Mouse (Mus musculus): ENCODE results near the gene Mau2. TPM values are rescaled to one million over a fixed set of nuclear protein-coding genes. Genes with fewer than 3 reads are reported as not detected.
A peak's percentile ranks its signal among the peaks of the same experiment; 100 is the strongest.

The Mau2 gene
- polyA plus RNA-seq, 1 experiment from 2014 or later: 76.3 TPM

- H3K9ac ChIP-seq (replicated peaks; ENCODE audit: low read length): peak overlapping the region; percentile 60
- DNase-seq (peak; percentile 64), ATAC-seq (ENCODE audit: low FRiP score, low TSS enrichment) (peak; percentile 62)
- no peaks in the 10 kb centered on the region for H3K36me3 ChIP-seq (ENCODE audit: control insufficient read depth, insufficient read depth, low read length)
- WGBS: under 1% methylated on average over 60 of the region's 68 CpGs
- no peaks in the 10 kb centered on the region for H3K27me3 ChIP-seq (ENCODE audit: control insufficient read depth, insufficient read depth, low read length)
- H3K4me2 ChIP-seq (ENCODE audit: low read length): peak overlapping the region; percentile 76
- no peaks in the 10 kb centered on the region for H3K9me3 ChIP-seq (ENCODE audit: control insufficient read depth, low read length)
- peak overlapping the region; percentile 70 for H3K27ac ChIP-seq (replicated peaks; ENCODE audit: low read depth, low read length)
- peak overlapping the region; percentile 74 for H3K4me3 ChIP-seq (replicated peaks; ENCODE audit: low read depth, low read length)
- H3K4me1 ChIP-seq (ENCODE audit: control insufficient read depth, insufficient read depth, low read length): peaks cover 23% of the 10 kb centered on the region
These were observed 68.9 kb downstream of the Mau2 start for GRCm38 (mm10) chr8:69973442-69974161.

DNA sequence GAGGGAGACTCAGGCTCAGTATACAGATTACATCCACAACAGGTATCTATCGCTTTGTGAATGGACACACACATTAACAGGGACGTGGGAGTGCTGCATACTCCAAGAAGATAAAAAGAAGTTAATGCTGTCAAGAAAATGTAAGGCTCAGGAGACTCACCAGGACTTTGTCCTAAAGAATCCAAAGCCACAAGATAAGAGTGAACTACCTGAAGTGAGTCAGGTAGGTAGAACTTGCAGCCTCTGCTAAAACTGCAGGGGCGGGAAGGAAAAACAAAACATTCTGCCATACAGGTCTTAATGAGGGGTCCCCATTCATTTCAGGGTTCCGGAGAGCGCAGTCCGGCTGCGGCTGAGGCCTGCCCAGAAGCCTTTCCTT, 69.5 kb downstream of the Mau2 start:
- no peak for ATAC-seq (ENCODE audit: low FRiP score, low TSS enrichment)
- no peak for DNase-seq
- Histone ChIP-seq H3K9me3 (ENCODE audit: control insufficient read depth, low read length) (no peaks in the 10 kb centered on the region), H3K27me3 (ENCODE audit: control insufficient read depth, insufficient read depth, low read length) (no peaks in the 10 kb centered on the region), H3K4me2 (ENCODE audit: low read length) (peak overlapping the region; percentile 76), H3K36me3 (ENCODE audit: control insufficient read depth, insufficient read depth, low read length) (no peaks in the 10 kb centered on the region), H3K4me3 (replicated peaks; ENCODE audit: low read depth, low read length) (peak overlapping the region; percentile 74), H3K9ac (replicated peaks; ENCODE audit: low read length) (peak overlapping the region; percentile 60; the same call in 1 of the 2 replicates), H3K4me1 (ENCODE audit: control insufficient read depth, insufficient read depth, low read length) (peaks cover 23% of the 10 kb centered on the region), H3K27ac (replicated peaks; ENCODE audit: low read depth, low read length) (peak overlapping the region; percentile 70; the same call in 1 of the 2 replicates)
- 10% methylated on average over 7 of the region's 7 CpGs for WGBS

GRCm38 (mm10) chr8:69970880-69971279, 71.7 kb downstream of the Mau2 start:
- WGBS: 93% methylated on average over 2 of the region's 2 CpGs
- H3K4me3 ChIP-seq (replicated peaks; ENCODE audit: low read depth, low read length): no peak overlapping the region
- H3K27me3 ChIP-seq (ENCODE audit: control insufficient read depth, insufficient read depth, low read length): no peaks in the 10 kb centered on the region

GRCm38 (mm10) chr8:69967291-69967933, 75.1 kb downstream of the Mau2 start:
- 83% methylated on average over 4 of the region's 4 CpGs for WGBS
- peaks cover 18% of the 10 kb centered on the region for H3K4me1 ChIP-seq (ENCODE audit: control insufficient read depth, insufficient read depth, low read length)

More at GRCm38 (mm10) chr8:69970880-69971279, 71.7 kb downstream of the Mau2 start:
- no peak for ATAC-seq (ENCODE audit: low FRiP score, low TSS enrichment)
- H3K36me3 ChIP-seq (ENCODE audit: control insufficient read depth, insufficient read depth, low read length): no peaks in the 10 kb centered on the region
- H3K4me2 ChIP-seq (ENCODE audit: low read length): no peak overlapping the region
- H3K9me3 ChIP-seq (ENCODE audit: control insufficient read depth, low read length): no peaks in the 10 kb centered on the region
- no peak for DNase-seq
- no peak overlapping the region for H3K27ac ChIP-seq (replicated peaks; ENCODE audit: low read depth, low read length)
- no peak overlapping the region for H3K9ac ChIP-seq (replicated peaks; ENCODE audit: low read length)
- H3K4me1 ChIP-seq (ENCODE audit: control insufficient read depth, insufficient read depth, low read length): peaks cover 23% of the 10 kb centered on the region

More at GRCm38 (mm10) chr8:69967291-69967933, 75.1 kb downstream of the Mau2 start:
- Histone ChIP-seq H3K4me2 (ENCODE audit: low read length) (no peak overlapping the region), H3K9ac (replicated peaks; ENCODE audit: low read length) (no peak overlapping the region), H3K4me3 (replicated peaks; ENCODE audit: low read depth, low read length) (no peak overlapping the region), H3K27ac (replicated peaks; ENCODE audit: low read depth, low read length) (no peak overlapping the region), H3K9me3 (ENCODE audit: control insufficient read depth, low read length) (no peaks in the 10 kb centered on the region), H3K27me3 (ENCODE audit: control insufficient read depth, insufficient read depth, low read length) (no peaks in the 10 kb centered on the region), H3K36me3 (ENCODE audit: control insufficient read depth, insufficient read depth, low read length) (no peaks in the 10 kb centered on the region)
- ATAC-seq (ENCODE audit: low FRiP score, low TSS enrichment): no peak
- no peak for DNase-seq

Other genes starting within 250 kb of the Mau2 start
- gene Gmip, start 234.1 kb downstream of the Mau2 start, polyA plus RNA-seq (2014; fragmentation: Nextera tagmentation; extraction: Ambion mirVana): 26.0 and 33.2 TPM in 2 replicates
- gene Lpar2, start 220.3 kb downstream of the Mau2 start, polyA plus RNA-seq (2014; fragmentation: Nextera tagmentation; extraction: Ambion mirVana): 1.2 TPM in 2 replicates
- 62.3 and 78.2 TPM in 2 replicates for gene Pbx4, start 210.2 kb downstream of the Mau2 start, polyA plus RNA-seq (2014; fragmentation: Nextera tagmentation; extraction: Ambion mirVana)
- gene Cilp2, start 155.0 kb downstream of the Mau2 start, polyA plus RNA-seq (2014; fragmentation: Nextera tagmentation; extraction: Ambion mirVana): 3.1 and 4.6 TPM in 2 replicates
- 5.1 TPM in 2 replicates for gene Tssk6, start 140.6 kb downstream of the Mau2 start, polyA plus RNA-seq (2014; fragmentation: Nextera tagmentation; extraction: Ambion mirVana)
- gene Ndufa13, start 140.2 kb downstream of the Mau2 start, polyA plus RNA-seq (2014; fragmentation: Nextera tagmentation; extraction: Ambion mirVana): 170 and 211 TPM in 2 replicates
- gene Yjefn3, start 140.0 kb downstream of the Mau2 start, polyA plus RNA-seq (2014; fragmentation: Nextera tagmentation; extraction: Ambion mirVana): 8.4 and 11.9 TPM in 2 replicates
- 22.6 and 28.1 TPM in 2 replicates for gene Gatad2a, start 46.4 kb downstream of the Mau2 start, polyA plus RNA-seq (2014; fragmentation: Nextera tagmentation; extraction: Ambion mirVana)
- gene Sugp1, start 79 bp upstream of the Mau2 start, polyA plus RNA-seq (2014; fragmentation: Nextera tagmentation; extraction: Ambion mirVana): 49.2 and 52.7 TPM in 2 replicates
- gene Tm6sf2, start 30.2 kb upstream of the Mau2 start, polyA plus RNA-seq (2014; fragmentation: Nextera tagmentation; extraction: Ambion mirVana): 2.0 and 2.1 TPM in 2 replicates
- gene Hapln4, start 40.7 kb upstream of the Mau2 start, polyA plus RNA-seq (2014; fragmentation: Nextera tagmentation; extraction: Ambion mirVana): 1.2 and 1.3 TPM in 2 replicates
- gene Ncan, start 78.1 kb upstream of the Mau2 start, polyA plus RNA-seq (2014; fragmentation: Nextera tagmentation; extraction: Ambion mirVana): 135 and 147 TPM in 2 replicates
- gene Nr2c2ap, start 88.6 kb upstream of the Mau2 start, polyA plus RNA-seq (2014; fragmentation: Nextera tagmentation; extraction: Ambion mirVana): 25.8 and 43.4 TPM in 2 replicates
- gene Rfxank, start 96.4 kb upstream of the Mau2 start, polyA plus RNA-seq (2014; fragmentation: Nextera tagmentation; extraction: Ambion mirVana): 6.7 and 7.5 TPM in 2 replicates
- gene Borcs8, start 96.8 kb upstream of the Mau2 start, polyA plus RNA-seq (2014; fragmentation: Nextera tagmentation; extraction: Ambion mirVana): 64.2 and 71.2 TPM in 2 replicates
- 0.46 and 0.50 TPM in 2 replicates for gene Mef2b, start 97.0 kb upstream of the Mau2 start, polyA plus RNA-seq (2014; fragmentation: Nextera tagmentation; extraction: Ambion mirVana)
- 31.2 and 40.7 TPM in 2 replicates for gene Tmem161a, start 129.6 kb upstream of the Mau2 start, polyA plus RNA-seq (2014; fragmentation: Nextera tagmentation; extraction: Ambion mirVana)
- 5.1 and 5.6 TPM in 2 replicates for gene Slc25a42, start 169.6 kb upstream of the Mau2 start, polyA plus RNA-seq (2014; fragmentation: Nextera tagmentation; extraction: Ambion mirVana)
- 87.9 and 88.9 TPM in 2 replicates for gene Sugp2, start 191.5 kb upstream of the Mau2 start, polyA plus RNA-seq (2014; fragmentation: Nextera tagmentation; extraction: Ambion mirVana)
- gene Armc6, start 191.7 kb upstream of the Mau2 start, polyA plus RNA-seq (2014; fragmentation: Nextera tagmentation; extraction: Ambion mirVana): 82.5 and 115 TPM in 2 replicates
- 24.0 and 34.4 TPM in 2 replicates for gene Homer3, start 240.1 kb upstream of the Mau2 start, polyA plus RNA-seq (2014; fragmentation: Nextera tagmentation; extraction: Ambion mirVana)